Mouse (Mus musculus): ENCODE data around the gene Optn. TPM values are rescaled to one million over a fixed set of nuclear protein-coding genes. Genes with fewer than 3 reads are reported as not detected.
"Not testable (repeated sequence)": the region's sequence is repeated elsewhere in the genome, so short reads cannot be mapped to it uniquely, and the experiment has no call there.

Gene Optn
- 4.1 and 7.0 TPM in 2 replicates for total RNA-seq (2015)
- 9.1 and 14.3 TPM in 2 replicates for total RNA-seq (2017)

- peak; percentile 85 for ATAC-seq (ENCODE audit: poor library complexity, severe bottlenecking)
Observed at GRCm38 (mm10) chr2:5063299-5064205, at the start of gene Optn. TSS of gene Optn (minus strand) at chr2:5064051.

GRCm38 (mm10) chr2:5112785-5113291 lies 49.0 kb upstream of the Optn start:
- no peak for ATAC-seq (ENCODE audit: poor library complexity, severe bottlenecking)

GRCm38 (mm10) chr2:5102891-5103290 lies 39.0 kb upstream of the Optn start:
- ATAC-seq (ENCODE audit: poor library complexity, severe bottlenecking), result no peak

GRCm38 (mm10) chr2:5101743-5102245 lies 37.9 kb upstream of the Optn start:
- ATAC-seq (ENCODE audit: poor library complexity, severe bottlenecking), result no peak

- ATAC-seq (ENCODE audit: poor library complexity, severe bottlenecking), result no peak
Observed at GRCm38 (mm10) chr2:5099176-5099575, 35.3 kb upstream of the Optn start.

- no peak for ATAC-seq (ENCODE audit: poor library complexity, severe bottlenecking)
Observed at GRCm38 (mm10) chr2:5097786-5098445, 34.1 kb upstream of the Optn start.

GRCm38 (mm10) chr2:5095316-5095715 lies 31.5 kb upstream of the Optn start:
- ATAC-seq (ENCODE audit: poor library complexity, severe bottlenecking), result no peak

GRCm38 (mm10) chr2:5094876-5095275 lies 31.0 kb upstream of the Optn start:
- ATAC-seq (ENCODE audit: poor library complexity, severe bottlenecking), result no peak

GRCm38 (mm10) chr2:5090385-5090784 lies 26.5 kb upstream of the Optn start:
- not testable (repeated sequence) for ATAC-seq (ENCODE audit: poor library complexity, severe bottlenecking)

GRCm38 (mm10) chr2:5087667-5088066 lies 23.8 kb upstream of the Optn start:
- no peak for ATAC-seq (ENCODE audit: poor library complexity, severe bottlenecking)

- ATAC-seq (ENCODE audit: poor library complexity, severe bottlenecking), result no peak
Observed at GRCm38 (mm10) chr2:5083739-5084138, 19.9 kb upstream of the Optn start.

- no peak for ATAC-seq (ENCODE audit: poor library complexity, severe bottlenecking)
Observed at GRCm38 (mm10) chr2:5080053-5080787, 16.4 kb upstream of the Optn start.

- ATAC-seq (ENCODE audit: poor library complexity, severe bottlenecking), result no peak
Observed at GRCm38 (mm10) chr2:5077937-5078336, 14.1 kb upstream of the Optn start.

GRCm38 (mm10) chr2:5077490-5077889 lies 13.6 kb upstream of the Optn start:
- ATAC-seq (ENCODE audit: poor library complexity, severe bottlenecking), result no peak

GRCm38 (mm10) chr2:5075856-5076255 lies 12.0 kb upstream of the Optn start:
- ATAC-seq (ENCODE audit: poor library complexity, severe bottlenecking), result no peak

- no peak for ATAC-seq (ENCODE audit: poor library complexity, severe bottlenecking)
Observed at GRCm38 (mm10) chr2:5075432-5075831, 11.6 kb upstream of the Optn start.

GRCm38 (mm10) chr2:5073785-5074184 lies 9.9 kb upstream of the Optn start:
- no peak for ATAC-seq (ENCODE audit: poor library complexity, severe bottlenecking)

GRCm38 (mm10) chr2:5067951-5068350 lies 4.1 kb upstream of the Optn start:
- no peak for ATAC-seq (ENCODE audit: poor library complexity, severe bottlenecking)

- ATAC-seq (ENCODE audit: poor library complexity, severe bottlenecking), result not testable (repeated sequence)
Observed at GRCm38 (mm10) chr2:5067254-5067653, 3.4 kb upstream of the Optn start.

GRCm38 (mm10) chr2:5064247-5064646 lies 396 bp upstream of the Optn start:
- 0 out of 2 replicates have a peak, but pooled peaks have one; percentile 3 for ATAC-seq (ENCODE audit: poor library complexity, severe bottlenecking)

Data from megakaryocyte, adult 5-6 weeks (primary cell).